Mouse (Mus musculus) stomach, embryonic 16.5 days (tissue): ENCODE measurements around the gene Vps36. TPM values are rescaled to one million over a fixed set of nuclear protein-coding genes. Genes with fewer than 3 reads are reported as not detected.

Experiments used
- ATAC-seq: fragments of 200-750 bp; cut with Nextera tagmentation; 2 replicates; pipeline ENCODE4 v1.8.0; 2017; ENCODE audit warnings: moderate number of reproducible peaks, moderate TSS enrichment; ENCODE audit not compliant: insufficient read depth, low FRiP score
- H3K27ac ChIP-seq: fragments of 300-500 bp; sonication (generic); 2 replicates; pipeline ENCODE4 v1.5.1; 2014; ENCODE audit warnings: low read length
- H3K27me3 ChIP-seq: fragments of 300-500 bp; sonication (generic); 2 replicates; pipeline ENCODE4 v1.6.1; 2014; ENCODE audit warnings: low read length, control low read depth, mixed read lengths; ENCODE audit not compliant: control insufficient read depth, insufficient read depth
- H3K36me3 ChIP-seq: fragments of 300-500 bp; sonication (generic); 2 replicates; pipeline ENCODE4 v1.6.1; 2014; ENCODE audit warnings: low read length; ENCODE audit not compliant: control insufficient read depth, insufficient read depth
- H3K4me1 ChIP-seq: fragments of 300-500 bp; sonication (generic); 2 replicates; pipeline ENCODE4 v1.6.1; 2014; ENCODE audit warnings: low read length, control low read depth, mixed read lengths; ENCODE audit not compliant: control insufficient read depth, insufficient read depth
- H3K4me2 ChIP-seq: fragments of 300-500 bp; sonication (generic); 2 replicates; pipeline ENCODE4 v1.6.1; 2014; ENCODE audit warnings: low read depth, low read length, mixed read lengths
- H3K4me3 ChIP-seq: fragments of 300-500 bp; sonication (generic); replicated peaks from 2 replicates; pipeline ENCODE4 v1.5.1; 2014; ENCODE audit warnings: mild to moderate bottlenecking, low read length
- H3K9ac ChIP-seq: fragments of 300-500 bp; sonication (generic); 2 replicates; pipeline ENCODE4 v1.6.1; 2014; ENCODE audit warnings: low read length
- H3K9me3 ChIP-seq: fragments of 300-500 bp; sonication (generic); replicated peaks from 2 replicates; pipeline ENCODE4 v1.6.1; 2016; ENCODE audit warnings: low read length, control low read depth; ENCODE audit not compliant: control insufficient read depth
- WGBS: fragments of 180-500 bp; shearing (Covaris S2); extraction: QIAGEN DNeasy Blood & Tissue Kit; methylation state at CpG from one replicate; pipeline ENCODE4 v1.1.7; 2014; 5-methylcytosine and 5-hydroxymethylcytosine counted together
- polyA plus RNA-seq: library from polyadenylated mRNA; unstranded; fragments of >200 nt; fragmentation: Nextera tagmentation; extraction: Ambion mirVana; gene quantifications from 2 replicates; pipeline ENCODE4 v1.2.1, GENCODE M21; 2015

Gene Vps36
- polyA plus RNA-seq, 1 experiment from 2014 or later = 42.8 TPM

DNA sequence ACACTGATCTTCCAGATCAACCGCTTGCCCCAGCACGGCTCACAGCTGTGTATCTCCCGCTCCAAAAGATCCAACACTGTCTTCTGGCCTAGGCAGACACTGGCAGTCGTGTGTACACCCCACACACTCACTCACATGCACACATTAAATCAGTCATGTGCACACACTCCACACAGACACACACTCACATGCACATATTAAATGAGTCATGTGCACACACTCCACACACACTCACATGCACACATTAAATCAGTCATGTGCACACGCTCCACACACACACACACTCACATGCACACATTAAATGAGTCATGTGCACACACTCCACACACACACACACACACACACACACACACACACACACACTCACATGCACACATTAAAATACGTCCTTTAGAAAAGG, 5.3 kb downstream of the Vps36 start:
- Histone ChIP-seq H3K4me1 (peaks cover 7% of the 10 kb centered on the region), H3K4me3 (no peak overlapping the region), H3K27me3 (no peaks in the 10 kb centered on the region), H3K4me2 (no peak overlapping the region), H3K9me3 (no peaks in the 10 kb centered on the region), H3K36me3 (peaks cover 8% of the 10 kb centered on the region), H3K9ac (no peak overlapping the region), H3K27ac (no peak overlapping the region)
- 84% methylated on average over 6 of the region's 6 CpGs for WGBS
- no peak for ATAC-seq

DNA sequence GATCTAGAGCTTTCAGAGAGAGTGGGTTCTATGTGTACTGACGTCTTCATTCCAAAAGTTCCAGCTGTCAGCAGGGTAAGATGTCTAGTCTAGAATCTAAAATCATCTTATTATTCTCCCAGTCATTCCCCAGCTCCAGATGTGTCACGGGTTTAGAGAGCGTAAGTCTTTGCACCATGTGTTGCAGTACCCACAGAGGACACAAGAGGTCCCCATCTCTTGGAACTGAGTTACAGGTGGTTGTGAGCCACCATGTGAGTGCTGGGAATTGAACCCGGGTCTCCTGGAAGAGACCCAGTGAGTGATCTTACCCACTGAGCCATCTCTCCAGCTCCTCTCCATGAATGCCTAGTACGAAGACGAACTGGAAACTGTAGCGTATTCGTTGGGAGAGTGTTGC, 6.9 kb downstream of the Vps36 start:
- Histone ChIP-seq H3K4me1 (peaks cover 4% of the 10 kb centered on the region), H3K36me3 (peaks cover 8% of the 10 kb centered on the region), H3K9me3 (no peaks in the 10 kb centered on the region), H3K27me3 (no peaks in the 10 kb centered on the region), H3K4me3 (no peak overlapping the region), H3K9ac (no peak overlapping the region), H3K4me2 (no peak overlapping the region), H3K27ac (no peak overlapping the region)
- no peak for ATAC-seq
- WGBS = 96% methylated on average over 8 of the region's 8 CpGs

- Histone ChIP-seq H3K27ac (no peak overlapping the region; the same call in 1 of the 2 replicates), H3K9ac (no peak overlapping the region), H3K27me3 (no peaks in the 10 kb centered on the region), H3K9me3 (no peaks in the 10 kb centered on the region), H3K4me2 (no peak overlapping the region), H3K36me3 (peaks cover 19% of the 10 kb centered on the region), H3K4me3 (no peak overlapping the region), H3K4me1 (no peaks in the 10 kb centered on the region)
- no peak for ATAC-seq
- WGBS = 65% methylated on average over 4 of the region's 4 CpGs
Observed at GRCm38 (mm10) chr8:22207535-22207934, 14.9 kb downstream of the Vps36 start.

GRCm38 (mm10) chr8:22209012-22209411, 16.4 kb downstream of the Vps36 start:
- no peaks in the 10 kb centered on the region for H3K27me3 ChIP-seq
- 18% methylated on average over 5 of the region's 5 CpGs for WGBS
- H3K9me3 ChIP-seq = no peaks in the 10 kb centered on the region
- H3K4me2 ChIP-seq = no peak overlapping the region
- no peak overlapping the region for H3K4me3 ChIP-seq
- peak overlapping the region; percentile 50; the same call in 1 of the 2 replicates for H3K27ac ChIP-seq
- ATAC-seq = peak; percentile 85
- H3K36me3 ChIP-seq = peaks cover 19% of the 10 kb centered on the region
- no peaks in the 10 kb centered on the region for H3K4me1 ChIP-seq
- no peak overlapping the region for H3K9ac ChIP-seq

DNA sequence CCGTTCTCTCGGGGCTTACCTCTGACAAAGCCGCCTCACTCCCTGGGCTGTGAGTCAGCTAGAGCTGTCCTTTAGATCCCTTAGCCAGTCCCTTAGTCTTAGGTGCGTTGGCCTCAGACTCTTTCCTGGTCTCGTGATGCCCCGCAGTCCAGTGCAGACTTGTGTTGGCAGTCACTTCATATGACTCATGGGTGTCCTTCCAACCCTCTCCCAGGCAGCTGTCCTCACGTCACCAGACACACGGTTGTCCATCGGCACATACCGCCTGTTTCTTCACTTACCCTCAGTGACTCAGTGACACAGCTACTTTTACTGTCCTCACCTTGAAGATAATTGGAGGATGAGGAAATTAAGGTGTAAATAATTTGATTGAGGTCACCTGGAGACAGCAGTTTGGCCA, 22.2 kb downstream of the Vps36 start:
- WGBS = 92% methylated on average over 10 of the region's 10 CpGs
- H3K36me3 ChIP-seq = peaks cover 21% of the 10 kb centered on the region

DNA sequence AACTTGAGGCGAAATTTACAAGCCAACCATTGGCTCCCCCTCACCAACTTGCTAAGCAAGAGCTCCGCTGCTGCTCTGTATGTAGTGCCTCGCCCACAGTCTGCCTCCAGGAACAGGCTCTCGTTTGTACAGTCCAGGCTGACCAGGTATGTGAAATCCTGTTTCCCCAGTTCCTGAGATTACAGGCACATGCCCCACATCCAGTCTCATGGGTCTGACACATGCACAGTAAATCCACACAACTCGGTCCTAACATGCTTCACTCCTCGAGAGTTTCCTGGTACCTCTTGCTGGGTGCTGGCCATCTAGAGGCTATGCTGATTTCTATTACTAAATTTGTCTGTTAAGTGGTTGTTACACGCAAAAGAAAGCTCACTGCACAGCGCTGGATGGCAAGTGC, 33.8 kb downstream of the Vps36 start:
- Histone ChIP-seq H3K9me3 (no peaks in the 10 kb centered on the region), H3K9ac (no peak overlapping the region), H3K4me3 (no peak overlapping the region), H3K27ac (peak overlapping the region; percentile 46), H3K27me3 (no peaks in the 10 kb centered on the region), H3K4me1 (no peaks in the 10 kb centered on the region), H3K36me3 (0 out of 2 replicates have a peak, but pooled peaks cover 3% of the 10 kb centered on the region), H3K4me2 (peak overlapping the region; percentile 76; the same call in 1 of the 2 replicates)
- ATAC-seq = peak; percentile 84
- WGBS = 40% methylated on average over 8 of the region's 8 CpGs

More for the DNA sequence above, 22.2 kb downstream of the Vps36 start:
- Histone ChIP-seq H3K9ac (no peak overlapping the region), H3K4me2 (no peak overlapping the region), H3K9me3 (no peaks in the 10 kb centered on the region), H3K27me3 (no peaks in the 10 kb centered on the region), H3K4me1 (no peaks in the 10 kb centered on the region), H3K4me3 (no peak overlapping the region), H3K27ac (no peak overlapping the region)
- peak; percentile 53; the same call in 1 of the 2 replicates for ATAC-seq

DNA sequence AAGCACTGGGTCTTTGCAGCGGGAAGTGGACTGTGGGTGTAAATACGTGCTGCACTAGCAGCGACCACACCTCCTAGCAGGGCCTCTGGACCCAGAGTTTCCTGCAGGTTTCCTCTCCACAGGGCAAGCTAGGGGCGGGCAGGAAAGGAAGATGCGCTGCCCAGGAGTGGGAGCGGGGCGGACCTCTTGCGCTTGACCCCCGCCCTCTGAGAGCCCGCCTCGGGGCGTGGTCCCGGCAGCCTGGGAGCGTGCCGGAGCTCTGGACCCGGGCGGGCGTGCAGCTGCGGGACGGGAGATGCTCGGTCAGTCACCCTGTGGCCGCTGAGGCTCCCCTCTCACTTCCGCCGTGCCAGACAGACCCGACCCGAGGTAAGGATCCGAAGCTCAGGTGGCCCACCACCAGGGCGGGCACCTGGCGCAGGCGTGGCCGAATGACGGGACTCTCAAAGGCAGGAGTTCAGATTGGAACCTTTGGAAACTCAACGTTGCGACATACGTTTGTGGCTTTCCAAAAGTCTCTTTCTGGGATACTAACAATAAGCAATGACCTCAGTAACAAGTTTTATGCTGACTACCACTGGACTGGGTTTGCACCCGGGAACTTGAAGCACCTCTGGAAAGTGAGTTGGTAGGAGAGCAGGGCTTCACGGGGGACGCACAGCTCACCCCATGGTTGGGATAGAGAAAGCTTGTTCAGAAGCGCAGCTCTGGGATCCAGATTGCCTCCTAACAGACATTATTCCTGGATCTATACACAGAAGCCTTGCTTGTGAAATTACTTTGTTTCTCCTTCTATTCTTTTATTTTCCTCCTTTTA, 34.7 kb downstream of the Vps36 start, which contains the start of gene Thsd1:
Gene Thsd1, plus strand, starts transcription at position 253 of the 817 bp plus-strand sequence.
- peak; percentile 85 for ATAC-seq
- H3K27me3 ChIP-seq = no peaks in the 10 kb centered on the region
- no peaks in the 10 kb centered on the region for H3K36me3 ChIP-seq
- H3K9me3 ChIP-seq = no peaks in the 10 kb centered on the region
- H3K4me1 ChIP-seq = no peaks in the 10 kb centered on the region
- peak within 1 kb of the TSS; percentile 56 for H3K4me3 ChIP-seq
- WGBS = 1% methylated on average over 39 of the region's 39 CpGs
- peak within 1 kb of the TSS; percentile 76 for H3K4me2 ChIP-seq
- peak within 1 kb of the TSS; percentile 46 for H3K27ac ChIP-seq
- peak within 1 kb of the TSS; percentile 70 for H3K9ac ChIP-seq

- Histone ChIP-seq H3K27me3 (no peaks in the 10 kb centered on the region), H3K36me3 (no peaks in the 10 kb centered on the region), H3K9ac (no peak overlapping the region), H3K27ac (peak overlapping the region; percentile 30; the same call in 1 of the 2 replicates), H3K4me1 (no peaks in the 10 kb centered on the region), H3K9me3 (no peaks in the 10 kb centered on the region), H3K4me3 (peak overlapping the region; percentile 56), H3K4me2 (0 out of 2 replicates have a peak overlapping the region, but pooled peaks have one; percentile 76)
- 40% methylated on average over 7 of the region's 7 CpGs for WGBS
- ATAC-seq = no peak
Observed at GRCm38 (mm10) chr8:22228621-22229020, 36.0 kb downstream of the Vps36 start.

- Histone ChIP-seq H3K27me3 (no peaks in the 10 kb centered on the region), H3K4me3 (no peak overlapping the region), H3K9me3 (no peaks in the 10 kb centered on the region), H3K9ac (no peak overlapping the region), H3K4me1 (no peaks in the 10 kb centered on the region), H3K4me2 (no peak overlapping the region), H3K27ac (no peak overlapping the region), H3K36me3 (no peaks in the 10 kb centered on the region)
- no peak for ATAC-seq
- WGBS = 86% methylated on average over 9 of the region's 9 CpGs
Observed at GRCm38 (mm10) chr8:22242986-22243385, 50.4 kb downstream of the Vps36 start.
